ENCODE assay signal across 8 mouse cellular contexts in genomic region chr7:16728596-16729348, GRCm38 (mm10). TPM values are rescaled to one million over a fixed set of nuclear protein-coding genes. Genes with fewer than 3 reads are reported as not detected.
DNase-seq lines count a peak whose midpoint lies in the region; ATAC-seq and TF ChIP-seq lines count a peak whose summit lies in the region.

No protein-coding gene starts in this region.

- no peaks in the 10 kb centered on the region for H3K36me3 ChIP-seq in forebrain, embryonic 13.5 days (ENCODE audit: poor library complexity, severe bottlenecking)

- 32% methylated on average over 14 of the region's 14 CpGs for WGBS in forebrain, embryonic 13.5 days

- peak overlapping the region; percentile 29 for H3K4me2 ChIP-seq in forebrain, embryonic 13.5 days

- H3K27me3 ChIP-seq in forebrain, embryonic 13.5 days: no peaks in the 10 kb centered on the region

- no peak overlapping the region for H3K27ac ChIP-seq in bone marrow macrophage, adult 2 months (ENCODE audit: insufficient read depth, low read depth, low read length)
- no peak overlapping the region for H3K27ac ChIP-seq in forebrain, embryonic 13.5 days

- H3K9ac ChIP-seq in forebrain, embryonic 13.5 days: peak overlapping the region; percentile 43; the same call in 1 of the 2 replicates

- intact Hi-C loops in heart, postnatal 14 days (cut with DNase I): loop anchor here (1.0 to 2.0 kb wide), 2 partner anchors 32 to 97 kb away; no protein-coding TSS in a partner anchor

- no peaks in the 10 kb centered on the region for H3K9me3 ChIP-seq in forebrain, embryonic 13.5 days (replicated peaks)

- peak; percentile 48; the same call in 1 of the 2 replicates for ATAC-seq in forebrain, embryonic 13.5 days

- peak; percentile 91 for DNase-seq in ES-CJ7 (ENCODE audit: low read depth, low spot score)
- peak; percentile 83 to 92 for DNase-seq in heart, postnatal 14 days
- DNase-seq in kidney, postnatal 4 days: peak; percentile 85 to 87
- peak; percentile 69 for DNase-seq in lung, postnatal 25 days (ENCODE audit: low spot score)
- peak; percentile 58 for DNase-seq in retina, adult 2 months (ENCODE audit: low read depth, low spot score)
- DNase-seq in thymus, postnatal 4 days: peak; percentile 93

- H3K4me3 ChIP-seq in bone marrow macrophage, adult 2 months (ENCODE audit: insufficient read depth, low read length): peak overlapping the region; percentile 22
- no peak overlapping the region for H3K4me3 ChIP-seq in forebrain, embryonic 13.5 days

- peak; percentile 65 for TF ChIP-seq CTCF in bone marrow macrophage, adult 2 months (IDR thresholded peaks at IDR 0.05; ENCODE audit: low read depth, low read length)

- no peak for TF ChIP-seq POLR2A in bone marrow macrophage, adult 2 months (IDR thresholded peaks at IDR 0.05; ENCODE audit: borderline replicate concordance, low read depth, low read length)

- peaks cover 12% of the 10 kb centered on the region for H3K4me1 ChIP-seq in bone marrow macrophage, adult 2 months (ENCODE audit: control insufficient read depth, insufficient read depth, low read length)
- H3K4me1 ChIP-seq in forebrain, embryonic 13.5 days: 0 out of 2 replicates have a peak, but pooled peaks cover 4% of the 10 kb centered on the region

RNA-seq across cellular contexts. Expression of gene Ceacam9, which starts 7.0 kb away (rescaled TPM):
- polyA plus RNA-seq in bone marrow macrophage, adult 2 months (2012; ENCODE audit: insufficient read depth, insufficient read length, missing spikeins): not detected in 2 replicates
- polyA plus RNA-seq in forebrain, embryonic 13.5 days (2015; fragmentation: Nextera tagmentation; extraction: Ambion mirVana): not detected in 2 replicates
- not detected for total RNA-seq in heart, postnatal 14 days (2021)

RNA-seq across cellular contexts. Expression of gene Ap2s1, which starts 9.4 kb away (rescaled TPM):
- polyA plus RNA-seq in bone marrow macrophage, adult 2 months (2012; ENCODE audit: insufficient read depth, insufficient read length, missing spikeins): 286 and 287 TPM in 2 replicates
- 328 and 333 TPM in 2 replicates for polyA plus RNA-seq in forebrain, embryonic 13.5 days (2015; fragmentation: Nextera tagmentation; extraction: Ambion mirVana)
- 100 to 1,000 TPM in 1 of 2 experiments, 10 to 100 TPM in 1; 89.4 to 102 TPM for total RNA-seq in heart, postnatal 14 days (2021)

RNA-seq across cellular contexts. Expression of gene Slc1a5, which starts 52.4 kb away (rescaled TPM):
- polyA plus RNA-seq in bone marrow macrophage, adult 2 months (2012; ENCODE audit: insufficient read depth, insufficient read length, missing spikeins): 24.9 and 25.0 TPM in 2 replicates
- polyA plus RNA-seq in forebrain, embryonic 13.5 days (2015; fragmentation: Nextera tagmentation; extraction: Ambion mirVana): 16.0 and 17.1 TPM in 2 replicates
- total RNA-seq in heart, postnatal 14 days (2021): 10 to 100 TPM; 26.5 to 35.4 TPM

RNA-seq across cellular contexts. Expression of gene Ceacam15, which starts 53.3 kb away (rescaled TPM):
- polyA plus RNA-seq in bone marrow macrophage, adult 2 months (2012; ENCODE audit: insufficient read depth, insufficient read length, missing spikeins): not detected in 2 replicates
- polyA plus RNA-seq in forebrain, embryonic 13.5 days (2015; fragmentation: Nextera tagmentation; extraction: Ambion mirVana): not detected in 2 replicates
- total RNA-seq in heart, postnatal 14 days (2021): not detected
